Mouse (Mus musculus): ENCODE results near the gene Trim10. TPM values are rescaled to one million over a fixed set of nuclear protein-coding genes. Genes with fewer than 3 reads are reported as not detected.
"Not testable (repeated sequence)": the region's sequence is repeated elsewhere in the genome, so short reads cannot be mapped to it uniquely, and the experiment has no call there.

The Trim10 gene
- polyA plus RNA-seq, 1 experiment from 2014 or later: 1.4 TPM

- Histone ChIP-seq H3K4me1 (peaks cover 2% of the 10 kb centered on the region), H3K27ac (replicated peaks) (no peak overlapping the region), H3K36me3 (peaks cover 35% of the 10 kb centered on the region), H3K27me3 (replicated peaks) (peaks cover under 1% of the 10 kb centered on the region), H3K9ac (replicated peaks) (no peak overlapping the region), H3K4me2 (no peak overlapping the region), H3K4me3 (replicated peaks) (no peak overlapping the region), H3K9me3 (replicated peaks) (no peaks in the 10 kb centered on the region)
- WGBS: 65% methylated on average over 2 of the region's 2 CpGs
- ATAC-seq (ENCODE audit: low FRiP score): no peak
These were observed 7.7 kb upstream of the Trim10 start for GRCm38 (mm10) chr17:36861680-36862079.

GRCm38 (mm10) chr17:36866719-36867527 lies 2.5 kb upstream of the Trim10 start, which contains the start of gene Trim15:
TSS of gene Trim15 (minus strand) at chr17:36867210.
- peak; percentile 54 for ATAC-seq (ENCODE audit: low FRiP score)
- H3K4me3 ChIP-seq (replicated peaks): peak within 1 kb of the TSS; percentile 26
- 12% methylated on average over 29 of the region's 29 CpGs for WGBS

GRCm38 (mm10) chr17:36868836-36869235 lies 538 bp upstream of the Trim10 start:
- Histone ChIP-seq H3K27me3 (replicated peaks) (peaks cover 8% of the 10 kb centered on the region), H3K36me3 (no peaks in the 10 kb centered on the region), H3K4me1 (peaks cover 9% of the 10 kb centered on the region), H3K9ac (replicated peaks) (no peak overlapping the region), H3K4me2 (no peak overlapping the region), H3K27ac (replicated peaks) (no peak overlapping the region), H3K9me3 (replicated peaks) (no peaks in the 10 kb centered on the region), H3K4me3 (replicated peaks) (no peak overlapping the region)
- ATAC-seq (ENCODE audit: low FRiP score): no peak
- WGBS: 79% methylated on average over 2 of the region's 2 CpGs

More at GRCm38 (mm10) chr17:36866719-36867527, 2.5 kb upstream of the Trim10 start, which contains the start of gene Trim15:
- H3K36me3 ChIP-seq: no peaks in the 10 kb centered on the region
- no peaks in the 10 kb centered on the region for H3K9me3 ChIP-seq (replicated peaks)
- peaks cover 9% of the 10 kb centered on the region for H3K4me1 ChIP-seq
- peaks cover 8% of the 10 kb centered on the region for H3K27me3 ChIP-seq (replicated peaks)
- peak within 1 kb of the TSS; percentile 54 for H3K4me2 ChIP-seq
- H3K27ac ChIP-seq (replicated peaks): no peak within 1 kb of the TSS
- H3K9ac ChIP-seq (replicated peaks): 0 out of 2 replicates have a peak within 1 kb of the TSS, but pooled peaks have one; percentile 15

GRCm38 (mm10) chr17:36869955-36870810 lies 809 bp downstream of the Trim10 start:
- Histone ChIP-seq H3K4me1 (peaks cover 9% of the 10 kb centered on the region), H3K9me3 (replicated peaks) (no peaks in the 10 kb centered on the region), H3K27me3 (replicated peaks) (peaks cover 8% of the 10 kb centered on the region), H3K9ac (replicated peaks) (no peak overlapping the region), H3K4me2 (no peak overlapping the region), H3K36me3 (no peaks in the 10 kb centered on the region), H3K4me3 (replicated peaks) (no peak overlapping the region), H3K27ac (replicated peaks) (no peak overlapping the region)
- ATAC-seq (ENCODE audit: low FRiP score): no peak
- 82% methylated on average over 25 of the region's 25 CpGs for WGBS

- Histone ChIP-seq H3K27me3 (replicated peaks) (no peaks in the 10 kb centered on the region), H3K4me1 (no peaks in the 10 kb centered on the region), H3K4me2 (no peak overlapping the region), H3K36me3 (no peaks in the 10 kb centered on the region), H3K27ac (replicated peaks) (no peak overlapping the region), H3K9me3 (replicated peaks) (no peaks in the 10 kb centered on the region), H3K4me3 (replicated peaks) (no peak overlapping the region), H3K9ac (replicated peaks) (no peak overlapping the region)
- no peak for ATAC-seq (ENCODE audit: low FRiP score)
- WGBS: 69% methylated on average over 4 of the region's 4 CpGs
These were observed 5.3 kb downstream of the Trim10 start for GRCm38 (mm10) chr17:36874636-36875035.

GRCm38 (mm10) chr17:36883350-36883749 lies 14.0 kb downstream of the Trim10 start:
- Histone ChIP-seq H3K27ac (replicated peaks) (no peak overlapping the region), H3K9ac (replicated peaks) (no peak overlapping the region), H3K9me3 (replicated peaks) (no peaks in the 10 kb centered on the region), H3K4me3 (replicated peaks) (no peak overlapping the region), H3K27me3 (replicated peaks) (no peaks in the 10 kb centered on the region), H3K4me1 (no peaks in the 10 kb centered on the region), H3K4me2 (no peak overlapping the region), H3K36me3 (no peaks in the 10 kb centered on the region)
- no peak for ATAC-seq (ENCODE audit: low FRiP score)
- 82% methylated on average over 2 of the region's 2 CpGs for WGBS

GRCm38 (mm10) chr17:36885132-36885790 lies 15.9 kb downstream of the Trim10 start:
- no peak overlapping the region for H3K9ac ChIP-seq (replicated peaks)
- H3K9me3 ChIP-seq (replicated peaks): no peaks in the 10 kb centered on the region
- H3K27me3 ChIP-seq (replicated peaks): no peaks in the 10 kb centered on the region
- no peak for ATAC-seq (ENCODE audit: low FRiP score)
- 94% methylated on average over 12 of the region's 12 CpGs for WGBS
- H3K4me3 ChIP-seq (replicated peaks): no peak overlapping the region
- H3K36me3 ChIP-seq: no peaks in the 10 kb centered on the region
- H3K27ac ChIP-seq (replicated peaks): no peak overlapping the region
- no peaks in the 10 kb centered on the region for H3K4me1 ChIP-seq
- no peak overlapping the region for H3K4me2 ChIP-seq

- Histone ChIP-seq H3K27ac (replicated peaks) (no peak within 1 kb of the TSS), H3K36me3 (no peaks in the 10 kb centered on the region), H3K4me1 (no peaks in the 10 kb centered on the region), H3K4me2 (no peak within 1 kb of the TSS), H3K9me3 (replicated peaks) (no peaks in the 10 kb centered on the region), H3K27me3 (replicated peaks) (no peaks in the 10 kb centered on the region), H3K4me3 (replicated peaks) (no peak within 1 kb of the TSS), H3K9ac (replicated peaks) (no peak within 1 kb of the TSS)
- WGBS: 91% methylated on average over 5 of the region's 5 CpGs
- no peak for ATAC-seq (ENCODE audit: low FRiP score)
These were observed 20.9 kb downstream of the Trim10 start, which contains the start of gene Trim40 for GRCm38 (mm10) chr17:36890073-36890903. TSS of gene Trim40 (minus strand) at chr17:36890123.

- H3K36me3 ChIP-seq; H3K27me3 ChIP-seq (replicated peaks); H3K9ac ChIP-seq (replicated peaks); H3K4me1 ChIP-seq; ATAC-seq (ENCODE audit: low FRiP score); H3K27ac ChIP-seq (replicated peaks); H3K9me3 ChIP-seq (replicated peaks); H3K4me3 ChIP-seq (replicated peaks); H3K4me2 ChIP-seq: not testable (repeated sequence)
- WGBS: 94% methylated on average over 1 of the region's 1 CpGs
These were observed 22.1 kb downstream of the Trim10 start for GRCm38 (mm10) chr17:36891496-36891895.

GRCm38 (mm10) chr17:36892362-36892761 lies 23.0 kb downstream of the Trim10 start:
- Histone ChIP-seq H3K4me3 (replicated peaks) (no peak overlapping the region), H3K27ac (replicated peaks) (no peak overlapping the region), H3K4me2 (no peak overlapping the region), H3K27me3 (replicated peaks) (no peaks in the 10 kb centered on the region), H3K4me1 (no peaks in the 10 kb centered on the region), H3K9ac (replicated peaks) (no peak overlapping the region), H3K9me3 (replicated peaks) (no peaks in the 10 kb centered on the region), H3K36me3 (no peaks in the 10 kb centered on the region)
- peak; percentile 65 for ATAC-seq (ENCODE audit: low FRiP score)
- 10% methylated on average over 2 of the region's 2 CpGs for WGBS

- H3K9ac ChIP-seq (replicated peaks): no peak overlapping the region
- WGBS: 78% methylated on average over 5 of the region's 5 CpGs
- no peaks in the 10 kb centered on the region for H3K27me3 ChIP-seq (replicated peaks)
- H3K9me3 ChIP-seq (replicated peaks): no peaks in the 10 kb centered on the region
- H3K4me3 ChIP-seq (replicated peaks): no peak overlapping the region
- no peaks in the 10 kb centered on the region for H3K36me3 ChIP-seq
- no peak overlapping the region for H3K27ac ChIP-seq (replicated peaks)
- no peaks in the 10 kb centered on the region for H3K4me1 ChIP-seq
- no peak overlapping the region for H3K4me2 ChIP-seq
- no peak for ATAC-seq (ENCODE audit: low FRiP score)
These were observed 24.0 kb downstream of the Trim10 start for GRCm38 (mm10) chr17:36893387-36893786.

Measured in neural tube, embryonic 15.5 days (tissue).